Mouse (Mus musculus): ENCODE results near the gene Slc35e3.

DNA sequence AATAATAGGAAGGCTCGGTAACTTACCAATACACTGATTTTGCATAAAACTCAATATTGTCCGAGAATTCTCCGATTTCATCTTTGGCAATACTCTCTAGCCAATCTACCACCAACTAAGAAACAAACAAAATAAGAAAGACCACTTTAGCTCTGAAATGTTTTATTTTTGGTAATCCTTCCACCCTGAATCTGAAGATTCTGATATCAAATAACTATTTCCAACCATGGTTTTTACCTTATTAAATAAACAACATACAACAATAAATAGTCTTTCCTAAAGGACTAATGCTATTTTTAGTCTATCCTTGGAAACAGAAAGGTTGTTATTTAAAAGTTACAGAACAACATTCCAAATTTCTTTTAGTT, 30.9 kb upstream of the Slc35e3 start:
- TF ChIP-seq GATA1 (IDR thresholded peaks at IDR 0.05; ENCODE audit: low read length) (no peak), TAL1 (IDR thresholded peaks at IDR 0.05; ENCODE audit: low read length) (no peak)
